Mouse (Mus musculus): ENCODE measurements at regions not wholly inside any gene's neighbourhood (a gene's known extent, or its start where the extent isn't known, plus 50 kb on each side); places are given as distances from the start of the nearest gene placed in this dataset.

DNA sequence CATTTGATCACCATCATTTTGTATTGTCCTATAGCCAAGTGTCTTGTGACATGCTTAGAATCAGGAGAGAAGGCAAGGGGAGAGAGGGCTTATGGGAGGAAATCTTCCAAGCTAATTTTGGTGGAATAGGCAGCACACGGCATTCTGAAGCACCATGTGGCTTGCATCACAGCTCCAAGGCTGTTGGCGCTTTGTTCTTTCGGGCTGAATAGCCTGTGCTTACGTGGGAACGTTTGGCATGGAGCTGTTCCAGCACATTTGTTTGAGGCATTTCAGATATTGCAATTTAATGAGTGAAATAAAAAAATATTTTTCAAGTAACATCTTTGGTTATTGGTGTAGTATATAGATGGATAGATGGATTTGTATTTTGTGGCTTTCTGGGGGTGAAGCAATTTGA lies 598.5 kb upstream of the Nrp1 start:
- Histone ChIP-seq H3K27me3 (replicated peaks) (no peaks in the 10 kb centered on the region), H3K36me3 (no peaks in the 10 kb centered on the region), H3K4me1 (no peaks in the 10 kb centered on the region), H3K9me3 (replicated peaks) (no peaks in the 10 kb centered on the region), H3K27ac (no peak overlapping the region), H3K4me2 (no peak overlapping the region), H3K4me3 (no peak overlapping the region), H3K9ac (no peak overlapping the region)
- no peak for ATAC-seq
- 78% methylated on average over 5 of the region's 5 CpGs for WGBS (ENCODE audit: insufficient replicate concordance)

DNA sequence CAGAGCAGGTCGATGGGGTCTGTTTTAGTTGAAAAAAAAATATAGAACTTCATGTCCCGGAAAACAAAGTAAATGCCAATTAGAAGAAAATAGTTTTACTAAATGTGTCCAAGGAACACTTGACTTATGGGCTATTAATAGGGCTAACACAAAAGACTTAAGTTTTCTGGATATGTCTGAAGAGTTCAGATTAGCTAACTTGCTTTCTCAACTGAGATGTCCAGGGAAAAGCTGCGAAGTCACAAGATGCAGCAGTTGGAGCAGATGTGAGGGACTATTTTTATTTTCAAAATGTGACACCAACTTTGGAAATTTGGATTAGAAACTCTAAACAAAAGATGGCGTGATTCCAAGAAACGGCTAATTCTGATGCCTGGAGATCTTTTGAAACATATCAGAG lies 593.2 kb upstream of the Nrp1 start:
- no peak overlapping the region for H3K4me3 ChIP-seq
- no peak for ATAC-seq
- no peak overlapping the region for H3K27ac ChIP-seq
- no peaks in the 10 kb centered on the region for H3K36me3 ChIP-seq
- H3K4me1 ChIP-seq, result no peaks in the 10 kb centered on the region
- H3K4me2 ChIP-seq, result no peak overlapping the region
- H3K9ac ChIP-seq, result no peak overlapping the region
- WGBS (ENCODE audit: insufficient replicate concordance), result 71% methylated on average over 5 of the region's 5 CpGs
- H3K27me3 ChIP-seq (replicated peaks), result no peaks in the 10 kb centered on the region
- no peaks in the 10 kb centered on the region for H3K9me3 ChIP-seq (replicated peaks)

GRCm38 (mm10) chr8:127768311-127768710 lies 590.1 kb upstream of the Nrp1 start:
- 62% methylated on average over 3 of the region's 3 CpGs for WGBS (ENCODE audit: insufficient replicate concordance)
- Histone ChIP-seq H3K4me1 (no peaks in the 10 kb centered on the region), H3K9ac (no peak overlapping the region), H3K9me3 (replicated peaks) (no peaks in the 10 kb centered on the region), H3K27me3 (replicated peaks) (no peaks in the 10 kb centered on the region), H3K36me3 (no peaks in the 10 kb centered on the region), H3K4me3 (no peak overlapping the region), H3K27ac (no peak overlapping the region), H3K4me2 (no peak overlapping the region)
- ATAC-seq, result no peak

DNA sequence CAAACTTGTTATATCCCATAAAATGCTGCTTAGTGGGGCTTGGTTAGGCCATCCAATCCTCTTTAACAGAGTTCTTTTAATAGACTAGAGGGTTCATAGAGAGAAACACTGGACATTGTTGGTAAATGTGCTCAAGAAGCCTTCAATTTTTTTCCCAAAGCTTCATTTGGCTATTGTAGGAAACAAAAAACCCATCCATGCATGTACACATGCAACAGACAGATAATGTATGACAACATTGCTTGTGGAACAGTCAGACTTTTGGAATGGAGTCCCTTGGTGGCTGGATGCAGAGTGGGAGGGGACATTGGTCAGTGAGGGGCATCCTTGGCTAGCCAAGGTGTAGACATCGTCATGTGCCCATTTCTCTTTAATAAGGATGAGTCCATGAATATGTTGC lies 588.8 kb upstream of the Nrp1 start:
- H3K9ac ChIP-seq, result no peak overlapping the region
- H3K27ac ChIP-seq, result no peak overlapping the region
- no peaks in the 10 kb centered on the region for H3K9me3 ChIP-seq (replicated peaks)
- no peaks in the 10 kb centered on the region for H3K4me1 ChIP-seq
- ATAC-seq, result no peak
- H3K36me3 ChIP-seq, result no peaks in the 10 kb centered on the region
- no peaks in the 10 kb centered on the region for H3K27me3 ChIP-seq (replicated peaks)
- no peak overlapping the region for H3K4me3 ChIP-seq
- WGBS (ENCODE audit: insufficient replicate concordance), result 77% methylated on average over 1 of the region's 1 CpGs
- no peak overlapping the region for H3K4me2 ChIP-seq

GRCm38 (mm10) chr8:127771781-127772180 lies 586.6 kb upstream of the Nrp1 start:
- no peak overlapping the region for H3K27ac ChIP-seq
- H3K9me3 ChIP-seq (replicated peaks), result no peaks in the 10 kb centered on the region
- no peak overlapping the region for H3K4me3 ChIP-seq
- 39% methylated on average over 1 of the region's 1 CpGs for WGBS (ENCODE audit: insufficient replicate concordance)
- H3K27me3 ChIP-seq (replicated peaks), result no peaks in the 10 kb centered on the region
- H3K4me1 ChIP-seq, result no peaks in the 10 kb centered on the region
- H3K9ac ChIP-seq, result no peak overlapping the region
- H3K36me3 ChIP-seq, result no peaks in the 10 kb centered on the region
- H3K4me2 ChIP-seq, result no peak overlapping the region
- no peak for ATAC-seq

GRCm38 (mm10) chr8:127772415-127772814 lies 586.0 kb upstream of the Nrp1 start:
- WGBS (ENCODE audit: insufficient replicate concordance), result 72% methylated on average over 3 of the region's 3 CpGs
- Histone ChIP-seq H3K9me3 (replicated peaks) (no peaks in the 10 kb centered on the region), H3K4me1 (no peaks in the 10 kb centered on the region), H3K4me2 (no peak overlapping the region), H3K9ac (no peak overlapping the region), H3K27ac (no peak overlapping the region), H3K36me3 (no peaks in the 10 kb centered on the region), H3K27me3 (replicated peaks) (no peaks in the 10 kb centered on the region), H3K4me3 (no peak overlapping the region)
- no peak for ATAC-seq

DNA sequence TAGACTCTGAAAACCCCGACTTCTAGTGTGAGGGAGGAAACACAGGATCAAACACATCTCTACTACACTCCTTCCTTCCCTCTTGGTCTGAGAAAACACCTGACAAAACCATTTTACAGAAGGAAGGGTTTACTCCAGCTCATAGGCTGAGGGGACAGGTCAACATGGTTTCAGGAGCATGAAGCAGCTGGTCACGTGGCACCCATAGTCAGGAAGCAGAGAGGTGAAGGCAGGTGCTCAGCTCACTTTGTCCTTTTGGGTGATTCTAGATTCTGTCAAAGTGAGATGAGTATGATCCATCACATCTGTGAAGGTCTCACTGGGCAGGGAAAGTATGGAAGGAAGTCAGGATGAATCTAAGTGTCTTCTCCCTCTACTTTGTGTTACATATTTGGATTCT lies 585.5 kb upstream of the Nrp1 start:
- Histone ChIP-seq H3K4me2 (no peak overlapping the region), H3K9ac (no peak overlapping the region), H3K27ac (no peak overlapping the region), H3K4me1 (no peaks in the 10 kb centered on the region), H3K9me3 (replicated peaks) (no peaks in the 10 kb centered on the region), H3K27me3 (replicated peaks) (no peaks in the 10 kb centered on the region), H3K4me3 (no peak overlapping the region), H3K36me3 (no peaks in the 10 kb centered on the region)
- no peak for ATAC-seq
- 57% methylated on average over 2 of the region's 2 CpGs for WGBS (ENCODE audit: insufficient replicate concordance)

DNA sequence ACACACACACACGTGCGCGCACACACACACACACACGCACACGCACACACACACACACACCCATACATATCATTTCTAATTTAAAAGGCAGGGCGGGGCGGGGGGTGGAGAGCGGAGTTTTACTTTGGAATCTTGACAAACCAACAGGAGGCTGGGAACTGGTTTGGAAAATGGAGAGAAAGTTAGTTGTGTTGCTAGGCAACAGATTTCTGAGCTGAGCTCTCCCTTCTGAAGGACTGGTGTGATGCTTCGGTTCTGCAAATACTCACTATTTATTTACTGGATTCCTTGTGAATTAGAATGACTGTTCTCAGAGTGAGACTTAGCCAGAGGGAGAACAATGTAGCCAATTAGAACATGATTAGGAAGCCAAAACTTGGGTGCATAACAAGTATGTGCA lies 583.8 kb upstream of the Nrp1 start:
- WGBS (ENCODE audit: insufficient replicate concordance), result 86% methylated on average over 9 of the region's 9 CpGs

GRCm38 (mm10) chr8:127775160-127775559 lies 583.2 kb upstream of the Nrp1 start:
- Histone ChIP-seq H3K9me3 (replicated peaks) (no peaks in the 10 kb centered on the region), H3K4me2 (no peak overlapping the region), H3K27me3 (replicated peaks) (no peaks in the 10 kb centered on the region), H3K4me3 (no peak overlapping the region), H3K9ac (no peak overlapping the region), H3K4me1 (no peaks in the 10 kb centered on the region), H3K27ac (no peak overlapping the region), H3K36me3 (no peaks in the 10 kb centered on the region)
- WGBS (ENCODE audit: insufficient replicate concordance), result 36% methylated on average over 1 of the region's 1 CpGs
- ATAC-seq, result no peak

More for the DNA sequence above, 583.8 kb upstream of the Nrp1 start:
- Histone ChIP-seq H3K4me3 (no peak overlapping the region), H3K4me1 (no peaks in the 10 kb centered on the region), H3K9ac (no peak overlapping the region), H3K4me2 (no peak overlapping the region), H3K27me3 (replicated peaks) (no peaks in the 10 kb centered on the region), H3K36me3 (no peaks in the 10 kb centered on the region), H3K27ac (no peak overlapping the region), H3K9me3 (replicated peaks) (no peaks in the 10 kb centered on the region)
- ATAC-seq, result no peak

GRCm38 (mm10) chr8:127775747-127776146 lies 582.7 kb upstream of the Nrp1 start:
- Histone ChIP-seq H3K9ac (no peak overlapping the region), H3K27ac (no peak overlapping the region), H3K4me2 (no peak overlapping the region), H3K36me3 (no peaks in the 10 kb centered on the region), H3K9me3 (replicated peaks) (no peaks in the 10 kb centered on the region), H3K27me3 (replicated peaks) (no peaks in the 10 kb centered on the region), H3K4me1 (no peaks in the 10 kb centered on the region), H3K4me3 (no peak overlapping the region)
- WGBS (ENCODE audit: insufficient replicate concordance), result 53% methylated on average over 7 of the region's 7 CpGs
- ATAC-seq, result no peak

- Histone ChIP-seq H3K9ac (no peak overlapping the region), H3K4me2 (no peak overlapping the region), H3K4me3 (no peak overlapping the region), H3K27me3 (replicated peaks) (no peaks in the 10 kb centered on the region), H3K27ac (no peak overlapping the region), H3K4me1 (no peaks in the 10 kb centered on the region), H3K36me3 (no peaks in the 10 kb centered on the region), H3K9me3 (replicated peaks) (no peaks in the 10 kb centered on the region)
- 62% methylated on average over 4 of the region's 4 CpGs for WGBS (ENCODE audit: insufficient replicate concordance)
- no peak for ATAC-seq
These were observed 579.9 kb upstream of the Nrp1 start for GRCm38 (mm10) chr8:127778352-127779020.

- H3K9ac ChIP-seq, result no peak overlapping the region
- H3K4me3 ChIP-seq, result no peak overlapping the region
- no peaks in the 10 kb centered on the region for H3K4me1 ChIP-seq
- H3K27me3 ChIP-seq (replicated peaks), result no peaks in the 10 kb centered on the region
- no peak overlapping the region for H3K27ac ChIP-seq
- no peak for ATAC-seq
- H3K4me2 ChIP-seq, result no peak overlapping the region
- H3K36me3 ChIP-seq, result no peaks in the 10 kb centered on the region
- no peaks in the 10 kb centered on the region for H3K9me3 ChIP-seq (replicated peaks)
- WGBS (ENCODE audit: insufficient replicate concordance), result 73% methylated on average over 7 of the region's 7 CpGs
These were observed 579.2 kb upstream of the Nrp1 start for GRCm38 (mm10) chr8:127779021-127779689.

GRCm38 (mm10) chr8:127780596-127780995 lies 577.8 kb upstream of the Nrp1 start:
- 61% methylated on average over 3 of the region's 3 CpGs for WGBS (ENCODE audit: insufficient replicate concordance)
- Histone ChIP-seq H3K4me1 (no peaks in the 10 kb centered on the region), H3K4me3 (no peak overlapping the region), H3K27me3 (replicated peaks) (no peaks in the 10 kb centered on the region), H3K36me3 (no peaks in the 10 kb centered on the region), H3K9me3 (replicated peaks) (no peaks in the 10 kb centered on the region), H3K4me2 (no peak overlapping the region), H3K27ac (no peak overlapping the region), H3K9ac (no peak overlapping the region)
- ATAC-seq, result no peak
